Mouse (Mus musculus) urinary bladder, postnatal 10 days (tissue): Measurements from ENCODE around the gene Ywhab.

ENCODE experiments used
- DNase-seq: peaks from one replicate; pipeline ENCODE4 v3.0.0; 2022; ENCODE audit warnings: low spot score

Gene Ywhab

GRCm38 (mm10) chr2:164009227-164009626 is 14.5 kb downstream of the Ywhab start:
- no peak for DNase-seq

GRCm38 (mm10) chr2:164010496-164010895 is 15.7 kb downstream of the Ywhab start:
- no peak for DNase-seq

- no peak for DNase-seq
These were observed 16.2 kb downstream of the Ywhab start for GRCm38 (mm10) chr2:164010944-164011343.

GRCm38 (mm10) chr2:164015304-164015703 is 20.5 kb downstream of the Ywhab start:
- no peak for DNase-seq

GRCm38 (mm10) chr2:164018910-164019309 is 24.1 kb downstream of the Ywhab start:
- no peak for DNase-seq

- DNase-seq: no peak
These were observed 25.2 kb downstream of the Ywhab start for GRCm38 (mm10) chr2:164019943-164020342.

GRCm38 (mm10) chr2:164022104-164022503 is 27.3 kb downstream of the Ywhab start:
- DNase-seq: no peak

GRCm38 (mm10) chr2:164025150-164025549 is 30.4 kb downstream of the Ywhab start, which contains the start of gene Pabpc1l:
Gene Pabpc1l (plus strand): TSS chr2:164025450.
- no peak for DNase-seq

- no peak for DNase-seq
These were observed 36.4 kb downstream of the Ywhab start for GRCm38 (mm10) chr2:164031147-164031546.

- DNase-seq: no peak
These were observed 38.2 kb downstream of the Ywhab start for GRCm38 (mm10) chr2:164032973-164033372.

- no peak for DNase-seq
These were observed 41.8 kb downstream of the Ywhab start for GRCm38 (mm10) chr2:164036520-164037019.

- no peak for DNase-seq
These were observed 43.8 kb downstream of the Ywhab start for GRCm38 (mm10) chr2:164038407-164039028.

GRCm38 (mm10) chr2:164040949-164041348 is 46.2 kb downstream of the Ywhab start:
- DNase-seq: no peak

- no peak for DNase-seq
These were observed 46.8 kb downstream of the Ywhab start for GRCm38 (mm10) chr2:164041523-164041922.

- DNase-seq: no peak
These were observed 52.5 kb downstream of the Ywhab start for GRCm38 (mm10) chr2:164047197-164047690.

- no peak for DNase-seq
These were observed 59.0 kb downstream of the Ywhab start for GRCm38 (mm10) chr2:164053767-164054166.

- DNase-seq: no peak
These were observed 59.9 kb downstream of the Ywhab start for GRCm38 (mm10) chr2:164054671-164055070.

GRCm38 (mm10) chr2:164059634-164060235 is 65.0 kb downstream of the Ywhab start:
- no peak for DNase-seq
